Mouse (Mus musculus): ENCODE results near the gene Inca1.

Gene Inca1

GRCm38 (mm10) chr11:70670483-70670882 lies 29.5 kb downstream of the Inca1 start:
- DNase-seq (ENCODE audit: inconsistent age in 2 of 2, low spot score in 1 of 2) = peak; percentile 64 to 89

GRCm38 (mm10) chr11:70669582-70670345 lies 30.2 kb downstream of the Inca1 start:
- DNase-seq (ENCODE audit: inconsistent age in 2 of 2, low spot score in 1 of 2) = peak; percentile 87 to 93

DNA sequence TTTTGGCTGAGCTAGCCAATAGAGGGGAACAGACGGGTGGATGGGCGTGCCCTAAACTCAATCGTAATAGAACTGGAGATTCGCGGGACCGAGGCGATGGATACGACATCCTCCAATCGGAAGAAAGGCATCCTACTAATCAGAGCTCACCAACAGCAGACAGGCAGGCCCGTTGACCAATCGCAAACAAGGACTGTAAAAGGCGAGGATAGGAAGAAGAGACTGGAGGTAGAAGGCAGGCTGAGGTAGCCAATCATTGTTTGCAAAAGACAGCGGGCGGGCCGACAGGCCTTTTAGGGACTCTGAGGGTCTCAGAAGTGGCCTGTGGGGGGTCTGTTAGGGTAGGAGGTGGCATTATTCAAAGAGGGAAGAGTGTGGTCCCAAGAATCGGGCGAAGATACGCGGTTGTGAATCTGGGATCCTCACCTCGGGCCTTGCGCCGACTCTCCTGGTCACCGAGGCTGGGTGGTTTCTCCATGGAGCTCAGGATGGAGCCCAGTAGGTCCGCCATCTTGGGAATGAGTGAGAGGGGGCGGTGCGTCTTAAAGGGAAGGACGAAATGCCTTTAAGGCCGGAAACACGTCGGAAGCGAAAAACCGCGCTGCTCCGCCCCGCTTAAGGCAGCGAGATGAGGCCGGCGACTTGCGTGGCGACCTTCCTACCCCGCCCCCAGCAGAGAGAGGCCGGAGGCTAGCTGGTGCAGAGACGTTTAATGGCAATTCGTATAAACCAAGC lies 31.0 kb downstream of the Inca1 start, which contains the start of gene Spag7:
Gene Spag7 (minus strand): TSS at position 646 of the 735 bp plus-strand sequence.
- DNase-seq (ENCODE audit: inconsistent age in 2 of 2, low spot score in 1 of 2) = peak; percentile 97 to 100

- no peak for DNase-seq (ENCODE audit: inconsistent age in 2 of 2, low spot score in 1 of 2)
These were observed 31.6 kb downstream of the Inca1 start for GRCm38 (mm10) chr11:70668335-70668770.

GRCm38 (mm10) chr11:70667271-70668150 lies 32.4 kb downstream of the Inca1 start:
- peak in 1 of 2 experiments; percentile 54 for DNase-seq (ENCODE audit: inconsistent age in 2 of 2, low spot score in 1 of 2)

- peak in 1 of 2 experiments; percentile 71 for DNase-seq (ENCODE audit: inconsistent age in 2 of 2, low spot score in 1 of 2)
These were observed 33.3 kb downstream of the Inca1 start for GRCm38 (mm10) chr11:70666687-70667086.

- no peak for DNase-seq (ENCODE audit: inconsistent age in 2 of 2, low spot score in 1 of 2)
These were observed 35.2 kb downstream of the Inca1 start for GRCm38 (mm10) chr11:70664741-70665140.

- no peak for DNase-seq (ENCODE audit: inconsistent age in 2 of 2, low spot score in 1 of 2)
These were observed 36.0 kb downstream of the Inca1 start for GRCm38 (mm10) chr11:70663957-70664356.

- DNase-seq (ENCODE audit: inconsistent age in 2 of 2, low spot score in 1 of 2) = no peak
These were observed 36.9 kb downstream of the Inca1 start for GRCm38 (mm10) chr11:70663101-70663500.

DNA sequence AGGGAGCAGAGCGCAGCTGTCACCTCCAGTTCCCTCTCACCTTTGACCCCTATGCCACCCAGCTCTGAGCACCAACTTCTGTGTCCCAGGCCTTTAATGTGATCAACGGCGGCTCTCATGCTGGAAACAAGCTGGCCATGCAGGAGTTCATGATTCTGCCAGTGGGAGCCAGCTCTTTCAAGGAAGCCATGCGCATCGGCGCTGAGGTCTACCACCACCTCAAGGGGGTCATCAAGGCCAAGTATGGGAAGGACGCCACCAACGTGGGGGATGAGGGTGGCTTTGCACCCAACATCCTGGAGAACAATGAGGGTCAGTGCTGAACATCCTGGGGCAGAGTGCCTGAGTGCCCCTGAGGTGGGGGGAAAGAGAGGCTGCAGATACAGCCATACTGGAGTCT lies 39.4 kb downstream of the Inca1 start:
- DNase-seq (ENCODE audit: inconsistent age in 2 of 2, low spot score in 1 of 2) = no peak

- no peak for DNase-seq (ENCODE audit: inconsistent age in 2 of 2, low spot score in 1 of 2)
These were observed 41.0 kb downstream of the Inca1 start for GRCm38 (mm10) chr11:70658942-70659341.

DNA sequence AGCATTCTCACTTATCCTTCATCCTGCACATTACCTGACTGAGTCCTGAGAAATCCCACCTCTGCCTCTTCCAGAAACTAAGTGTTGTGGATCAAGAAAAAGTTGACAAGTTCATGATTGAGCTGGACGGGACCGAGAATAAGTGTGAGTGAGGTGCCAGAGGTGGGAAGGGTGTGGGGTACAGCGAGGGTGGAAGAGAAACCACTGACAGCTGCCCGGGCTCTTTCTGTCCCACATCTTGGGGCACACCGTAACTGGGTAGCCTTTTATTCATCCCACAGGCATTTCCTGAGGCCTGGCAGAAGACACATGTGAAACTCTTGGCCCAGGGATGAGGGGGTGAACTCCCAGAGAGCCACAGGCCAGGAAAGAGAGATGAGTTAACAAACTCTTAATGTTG lies 41.4 kb downstream of the Inca1 start:
- DNase-seq (ENCODE audit: inconsistent age in 2 of 2, low spot score in 1 of 2) = no peak

GRCm38 (mm10) chr11:70657991-70658390 lies 42.0 kb downstream of the Inca1 start:
- no peak for DNase-seq (ENCODE audit: inconsistent age in 2 of 2, low spot score in 1 of 2)

DNA sequence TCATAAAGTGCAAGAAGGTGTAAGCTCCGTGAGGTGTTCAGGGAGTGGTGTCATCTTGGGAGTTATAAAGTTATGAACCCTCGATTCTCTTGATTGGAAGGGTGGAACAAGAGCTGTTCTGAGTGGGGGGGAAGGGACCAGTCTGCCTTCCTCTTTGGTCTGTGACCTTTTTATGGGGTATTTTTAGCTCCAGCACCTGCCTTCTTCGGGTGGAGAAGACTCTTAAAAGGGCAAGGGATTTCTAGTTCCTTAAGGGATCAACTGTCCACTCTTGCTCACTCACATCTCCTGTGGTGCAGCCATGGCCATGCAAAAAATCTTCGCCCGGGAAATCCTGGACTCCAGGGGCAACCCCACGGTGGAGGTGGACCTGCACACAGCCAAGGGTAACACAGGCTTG lies 42.4 kb downstream of the Inca1 start:
- DNase-seq (ENCODE audit: inconsistent age in 2 of 2, low spot score in 1 of 2) = peak; percentile 16 to 52

- peak; percentile 54 to 73 for DNase-seq (ENCODE audit: inconsistent age in 2 of 2, low spot score in 1 of 2)
These were observed 43.0 kb downstream of the Inca1 start, which contains the start of gene Eno3 for GRCm38 (mm10) chr11:70656964-70657363. Eno3 (plus strand) TSS chr11:70657202.

DNA sequence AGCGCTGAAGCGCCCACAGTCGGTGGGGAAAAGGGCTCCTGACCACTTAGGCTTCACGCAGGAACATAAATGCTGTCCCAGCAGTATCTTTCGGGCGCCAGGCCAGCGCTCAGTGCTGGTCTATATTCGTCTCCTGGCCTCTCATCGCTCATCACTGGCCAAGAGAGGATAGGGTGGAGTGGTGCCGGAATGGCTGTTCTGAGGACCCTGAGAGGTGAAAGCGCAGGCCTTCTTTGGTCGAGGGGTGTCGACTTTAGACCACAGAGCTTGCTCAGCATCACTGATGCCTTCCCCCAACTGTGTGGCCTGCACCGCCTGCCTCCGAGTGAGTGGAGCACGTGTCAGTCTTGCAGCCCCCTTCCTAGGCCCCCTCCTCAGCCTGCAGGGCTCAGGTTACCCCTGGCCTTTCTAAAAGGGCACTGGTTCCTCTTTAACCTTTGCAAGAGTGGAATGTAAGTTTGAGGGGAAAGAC lies 43.5 kb downstream of the Inca1 start:
- peak in 1 of 2 experiments; percentile 66 for DNase-seq (ENCODE audit: inconsistent age in 2 of 2, low spot score in 1 of 2)

DNA sequence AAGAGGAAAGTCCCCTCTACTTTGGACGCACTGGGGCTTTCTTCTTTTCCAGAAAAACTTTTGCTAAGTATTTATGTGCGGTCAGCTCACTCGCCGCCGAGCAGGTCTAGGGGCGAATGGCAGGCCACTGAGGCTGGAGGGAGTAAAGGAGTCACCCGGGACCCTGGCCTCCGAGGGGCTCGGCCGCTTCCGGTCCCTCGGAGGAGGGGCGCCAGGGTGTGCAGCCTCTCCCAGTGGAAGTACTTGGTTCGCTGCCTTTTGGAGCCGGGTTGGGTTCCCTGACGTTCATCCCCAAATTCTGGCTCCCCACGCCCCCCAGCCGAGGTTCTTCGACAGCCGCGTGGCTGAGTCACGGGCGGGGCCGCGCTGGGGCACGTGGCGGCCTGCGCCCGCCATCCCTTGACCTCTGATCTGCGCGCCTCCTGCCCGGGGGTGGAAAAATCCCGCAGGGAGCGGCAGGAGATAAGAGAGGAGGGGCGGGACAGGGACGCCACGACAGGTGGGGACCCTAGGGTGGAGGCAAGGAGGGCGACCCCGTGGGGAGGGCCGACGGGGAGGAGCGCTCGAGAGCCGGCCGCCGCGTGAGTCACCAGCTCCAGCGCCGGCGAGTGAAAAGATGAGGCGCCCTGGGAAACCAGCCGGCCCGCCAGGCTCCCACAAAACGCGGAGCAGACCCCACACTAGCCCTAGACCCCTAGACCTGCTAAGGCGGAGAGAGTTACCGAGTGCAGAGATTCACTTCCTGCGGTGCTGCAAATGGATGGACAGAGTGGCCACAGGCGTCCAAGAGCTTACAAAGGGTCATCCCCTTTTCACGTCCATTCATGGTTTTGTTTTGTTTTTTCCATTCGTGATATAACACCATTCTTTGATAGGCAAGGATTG lies 44.1 kb downstream of the Inca1 start:
- DNase-seq (ENCODE audit: inconsistent age in 2 of 2, low spot score in 1 of 2) = peak; percentile 85 to 94

DNA sequence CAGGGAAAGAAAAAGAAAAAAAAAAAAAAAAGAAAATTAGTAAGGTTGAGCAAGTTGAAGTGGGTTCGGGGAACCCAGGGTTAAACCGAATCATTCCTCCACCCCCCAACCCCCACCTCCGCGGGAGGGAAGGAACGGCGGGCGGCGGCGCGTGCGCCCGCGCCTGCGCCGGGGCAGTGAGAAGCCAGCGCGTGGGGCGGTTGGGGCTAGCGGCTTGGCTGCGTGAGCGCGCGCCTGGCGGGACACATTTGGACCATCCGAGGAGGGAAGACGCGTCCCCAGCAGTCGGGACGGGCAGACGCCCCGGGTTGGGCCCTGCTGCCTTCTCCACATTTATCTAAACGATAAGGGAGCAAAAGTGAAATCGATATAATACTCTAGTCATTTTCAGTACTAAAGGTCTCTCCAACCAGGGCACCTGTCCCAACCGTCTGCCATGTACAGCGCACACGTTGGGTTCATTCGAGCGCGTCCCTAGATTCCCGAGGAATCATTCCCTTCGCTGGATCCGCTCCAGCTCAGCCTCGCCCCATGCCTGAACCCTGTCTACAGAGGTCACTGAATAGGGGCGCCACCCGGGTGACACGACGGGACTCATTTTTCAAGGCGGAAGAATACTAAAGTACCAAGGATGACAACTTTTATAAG lies 44.9 kb downstream of the Inca1 start:
- DNase-seq (ENCODE audit: inconsistent age in 2 of 2, low spot score in 1 of 2) = peak; percentile 88 to 96

DNA sequence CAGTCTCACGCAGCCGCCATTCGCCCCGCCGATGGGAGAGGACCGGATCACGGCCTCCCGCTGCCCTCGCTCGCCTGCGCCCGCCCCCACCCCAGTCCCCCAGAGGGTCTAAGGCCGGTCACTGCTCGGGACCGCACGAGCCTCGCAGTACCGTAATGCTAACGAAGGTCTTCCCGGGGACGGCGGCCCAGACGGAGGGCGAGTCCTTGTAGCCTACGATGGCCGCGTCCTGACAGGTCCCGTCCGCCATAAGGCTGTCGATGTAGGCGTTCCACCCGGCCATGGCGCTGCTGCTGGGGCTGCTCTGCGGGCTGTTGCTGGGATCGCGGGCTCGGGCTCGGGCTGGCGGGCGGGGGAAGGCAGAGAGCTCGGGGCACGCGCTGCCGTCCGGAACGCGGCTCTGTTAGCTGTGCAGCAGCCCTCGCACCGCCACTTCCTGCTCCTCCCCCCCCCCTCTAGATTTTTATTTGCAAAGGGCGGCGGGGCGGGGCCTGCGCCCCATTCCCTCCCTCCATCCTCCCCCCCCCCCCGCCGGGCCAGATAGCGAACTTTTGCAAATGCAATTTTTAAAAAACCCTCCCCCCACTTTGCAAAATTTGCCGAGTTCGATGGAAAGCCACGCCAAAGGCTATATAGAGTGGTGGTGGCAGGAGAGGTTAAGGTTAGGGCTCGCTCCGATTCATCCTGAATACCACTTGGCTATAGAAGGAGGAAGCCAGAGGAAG lies 45.6 kb downstream of the Inca1 start, which contains the start of gene Pfn1:
Gene Pfn1 (minus strand): TSS at position 447 of the 725 bp plus-strand sequence.
- peak; percentile 81 to 94 for DNase-seq (ENCODE audit: inconsistent age in 2 of 2, low spot score in 1 of 2)
